Mouse (Mus musculus): ENCODE results near the gene Ptprn2.

- TF ChIP-seq CTCF (IDR thresholded peaks at IDR 0.05; ENCODE audit: low read depth, low read length) = no peak
- no peak for TF ChIP-seq EP300 (IDR thresholded peaks at IDR 0.05; ENCODE audit: insufficient read depth, low read depth, low read length)
- no peak for TF ChIP-seq POLR2A (IDR thresholded peaks at IDR 0.05; ENCODE audit: insufficient read depth, low read length)
Observed at GRCm38 (mm10) chr12:117251663-117252425, 766.3 kb downstream of the Ptprn2 start.

Measured in ES-Bruce4 (cell line).